Mouse (Mus musculus) stomach, embryonic 16.5 days (tissue): ENCODE data around the gene Plcl1. TPM values are rescaled to one million over a fixed set of nuclear protein-coding genes. Genes with fewer than 3 reads are reported as not detected.

ENCODE experiments used
- ATAC-seq: fragments of 200-750 bp; cut with Nextera tagmentation; 2 replicates; pipeline ENCODE4 v1.8.0; 2017; ENCODE audit warnings: moderate number of reproducible peaks, moderate TSS enrichment; ENCODE audit not compliant: insufficient read depth, low FRiP score
- H3K27ac ChIP-seq: fragments of 300-500 bp; sonication (generic); 2 replicates; pipeline ENCODE4 v1.5.1; 2014; ENCODE audit warnings: low read length
- H3K27me3 ChIP-seq: fragments of 300-500 bp; sonication (generic); 2 replicates; pipeline ENCODE4 v1.6.1; 2014; ENCODE audit warnings: low read length, control low read depth, mixed read lengths; ENCODE audit not compliant: control insufficient read depth, insufficient read depth
- H3K36me3 ChIP-seq: fragments of 300-500 bp; sonication (generic); 2 replicates; pipeline ENCODE4 v1.6.1; 2014; ENCODE audit warnings: low read length; ENCODE audit not compliant: control insufficient read depth, insufficient read depth
- H3K4me1 ChIP-seq: fragments of 300-500 bp; sonication (generic); 2 replicates; pipeline ENCODE4 v1.6.1; 2014; ENCODE audit warnings: low read length, control low read depth, mixed read lengths; ENCODE audit not compliant: control insufficient read depth, insufficient read depth
- H3K4me2 ChIP-seq: fragments of 300-500 bp; sonication (generic); 2 replicates; pipeline ENCODE4 v1.6.1; 2014; ENCODE audit warnings: low read depth, low read length, mixed read lengths
- H3K4me3 ChIP-seq: fragments of 300-500 bp; sonication (generic); replicated peaks from 2 replicates; pipeline ENCODE4 v1.5.1; 2014; ENCODE audit warnings: mild to moderate bottlenecking, low read length
- H3K9ac ChIP-seq: fragments of 300-500 bp; sonication (generic); 2 replicates; pipeline ENCODE4 v1.6.1; 2014; ENCODE audit warnings: low read length
- H3K9me3 ChIP-seq: fragments of 300-500 bp; sonication (generic); replicated peaks from 2 replicates; pipeline ENCODE4 v1.6.1; 2016; ENCODE audit warnings: low read length, control low read depth; ENCODE audit not compliant: control insufficient read depth
- WGBS: fragments of 180-500 bp; shearing (Covaris S2); extraction: QIAGEN DNeasy Blood & Tissue Kit; methylation state at CpG from one replicate; pipeline ENCODE4 v1.1.7; 2014; 5-methylcytosine and 5-hydroxymethylcytosine counted together
- polyA plus RNA-seq: library from polyadenylated mRNA; unstranded; fragments of >200 nt; fragmentation: Nextera tagmentation; extraction: Ambion mirVana; gene quantifications from 2 replicates; pipeline ENCODE4 v1.2.1, GENCODE M21; 2015

Plcl1 gene
- polyA plus RNA-seq, 1 experiment from 2014 or later = 1.9 TPM

DNA sequence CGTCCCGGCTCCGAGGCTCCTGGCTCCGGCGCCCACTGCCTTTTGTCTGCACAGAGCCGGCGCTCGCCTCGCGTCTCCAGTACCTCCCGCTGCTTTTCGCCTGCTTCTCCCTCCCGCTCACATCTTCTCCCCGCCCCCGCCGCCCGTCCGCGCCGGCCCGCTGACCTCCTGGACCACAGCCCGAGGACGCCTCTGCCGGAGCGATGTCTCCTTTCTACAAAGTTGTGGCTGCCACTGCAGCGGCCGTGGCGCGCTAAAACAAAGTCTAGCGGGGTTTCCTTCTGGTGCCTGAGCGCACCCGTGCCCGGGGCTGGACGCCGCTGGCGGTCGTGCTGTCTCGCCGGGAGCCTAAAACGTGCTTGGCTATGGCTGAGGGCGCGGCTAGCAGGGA, 297 bp downstream of the Plcl1 start:
- Histone ChIP-seq H3K4me1 (0 out of 2 replicates have a peak, but pooled peaks cover 2% of the 10 kb centered on the region), H3K4me2 (peak overlapping the region; percentile 95), H3K36me3 (no peaks in the 10 kb centered on the region), H3K27me3 (no peaks in the 10 kb centered on the region), H3K4me3 (peak overlapping the region; percentile 87), H3K9ac (peak overlapping the region; percentile 82), H3K27ac (peak overlapping the region; percentile 74), H3K9me3 (no peaks in the 10 kb centered on the region)
- WGBS = under 1% methylated on average over 42 of the region's 42 CpGs
- ATAC-seq = peak; percentile 51; the same call in 1 of the 2 replicates

GRCm38 (mm10) chr1:55406531-55407375, 1.0 kb downstream of the Plcl1 start:
- H3K36me3 ChIP-seq = no peaks in the 10 kb centered on the region
- ATAC-seq = no peak
- no peaks in the 10 kb centered on the region for H3K9me3 ChIP-seq
- H3K27me3 ChIP-seq = no peaks in the 10 kb centered on the region
- WGBS = 3% methylated on average over 35 of the region's 35 CpGs
- peak overlapping the region; percentile 74 for H3K27ac ChIP-seq
- 0 out of 2 replicates have a peak, but pooled peaks cover 2% of the 10 kb centered on the region for H3K4me1 ChIP-seq
- H3K9ac ChIP-seq = peak overlapping the region; percentile 82
- H3K4me3 ChIP-seq = peak overlapping the region; percentile 87
- H3K4me2 ChIP-seq = peak overlapping the region; percentile 95

DNA sequence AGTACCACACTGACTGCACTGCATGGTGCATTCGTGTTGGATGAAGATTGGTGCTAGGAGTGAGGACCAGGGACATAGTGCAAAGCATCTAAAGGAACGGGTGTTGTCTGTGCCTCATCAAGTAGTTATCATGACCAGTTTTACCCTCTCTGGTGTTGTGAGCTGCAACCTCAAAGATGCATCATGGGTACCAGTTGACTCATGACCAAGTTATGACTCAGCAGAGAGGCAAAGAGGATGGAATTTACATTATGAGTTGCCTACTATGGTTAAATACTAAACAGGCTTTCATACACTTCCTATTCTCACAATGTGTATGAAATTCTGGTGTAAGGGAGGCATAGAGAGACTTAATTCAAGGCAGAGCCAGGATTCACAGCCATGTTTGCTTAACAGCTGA, 4.9 kb downstream of the Plcl1 start:
- H3K4me2 ChIP-seq = no peak overlapping the region
- no peak overlapping the region for H3K4me3 ChIP-seq
- H3K9me3 ChIP-seq = no peaks in the 10 kb centered on the region
- WGBS = 81% methylated on average over 2 of the region's 2 CpGs
- H3K9ac ChIP-seq = no peak overlapping the region
- H3K27ac ChIP-seq = no peak overlapping the region
- no peak for ATAC-seq
- H3K4me1 ChIP-seq = 0 out of 2 replicates have a peak, but pooled peaks cover 2% of the 10 kb centered on the region
- no peaks in the 10 kb centered on the region for H3K36me3 ChIP-seq
- no peaks in the 10 kb centered on the region for H3K27me3 ChIP-seq

GRCm38 (mm10) chr1:55411079-55411478, 5.4 kb downstream of the Plcl1 start:
- H3K4me2 ChIP-seq = no peak overlapping the region
- no peaks in the 10 kb centered on the region for H3K27me3 ChIP-seq
- H3K27ac ChIP-seq = no peak overlapping the region
- ATAC-seq = no peak
- no peaks in the 10 kb centered on the region for H3K36me3 ChIP-seq
- no peak overlapping the region for H3K9ac ChIP-seq
- H3K4me3 ChIP-seq = no peak overlapping the region
- H3K9me3 ChIP-seq = no peaks in the 10 kb centered on the region
- 83% methylated on average over 2 of the region's 2 CpGs for WGBS
- H3K4me1 ChIP-seq = 0 out of 2 replicates have a peak, but pooled peaks cover 2% of the 10 kb centered on the region

GRCm38 (mm10) chr1:55412569-55412968, 6.8 kb downstream of the Plcl1 start:
- Histone ChIP-seq H3K36me3 (no peaks in the 10 kb centered on the region), H3K9ac (no peak overlapping the region), H3K9me3 (no peaks in the 10 kb centered on the region), H3K4me3 (no peak overlapping the region), H3K4me1 (0 out of 2 replicates have a peak, but pooled peaks cover under 1% of the 10 kb centered on the region), H3K4me2 (no peak overlapping the region), H3K27me3 (no peaks in the 10 kb centered on the region), H3K27ac (no peak overlapping the region)
- WGBS = 53% methylated on average over 6 of the region's 6 CpGs
- ATAC-seq = no peak

- H3K9me3 ChIP-seq = no peaks in the 10 kb centered on the region
- no peaks in the 10 kb centered on the region for H3K4me1 ChIP-seq
- H3K27ac ChIP-seq = no peak overlapping the region
- H3K27me3 ChIP-seq = no peaks in the 10 kb centered on the region
- no peak overlapping the region for H3K4me3 ChIP-seq
- WGBS = 82% methylated on average over 1 of the region's 1 CpGs
- no peak overlapping the region for H3K9ac ChIP-seq
- no peak overlapping the region for H3K4me2 ChIP-seq
- no peaks in the 10 kb centered on the region for H3K36me3 ChIP-seq
- ATAC-seq = no peak
These were observed 7.8 kb downstream of the Plcl1 start for GRCm38 (mm10) chr1:55413534-55413933.

DNA sequence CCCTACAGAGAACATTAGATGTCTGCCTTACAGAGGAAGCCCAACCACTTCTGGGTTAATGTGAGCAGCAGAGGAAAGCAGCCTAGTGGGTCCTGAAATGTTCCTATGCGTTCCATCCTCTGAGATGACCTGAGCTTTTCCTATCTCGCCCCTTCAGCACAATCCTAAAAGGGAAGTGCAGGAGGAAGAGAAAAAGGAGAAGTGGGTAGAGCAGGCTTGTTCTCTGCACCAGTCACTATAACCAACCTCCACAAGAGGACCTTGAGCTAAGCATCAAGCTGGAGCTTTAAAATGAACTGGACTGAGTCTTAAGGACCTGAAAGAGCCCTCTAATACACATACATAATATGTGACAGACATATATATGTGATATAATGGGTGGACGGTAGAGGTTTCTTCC, 13.2 kb downstream of the Plcl1 start:
- H3K27ac ChIP-seq = no peak overlapping the region
- no peaks in the 10 kb centered on the region for H3K36me3 ChIP-seq
- H3K9me3 ChIP-seq = no peaks in the 10 kb centered on the region
- 76% methylated on average over 3 of the region's 3 CpGs for WGBS
- no peaks in the 10 kb centered on the region for H3K27me3 ChIP-seq
- no peaks in the 10 kb centered on the region for H3K4me1 ChIP-seq
- H3K4me3 ChIP-seq = no peak overlapping the region
- no peak overlapping the region for H3K9ac ChIP-seq
- no peak for ATAC-seq
- no peak overlapping the region for H3K4me2 ChIP-seq

- H3K36me3 ChIP-seq = no peaks in the 10 kb centered on the region
- no peak overlapping the region for H3K4me3 ChIP-seq
- H3K9ac ChIP-seq = no peak overlapping the region
- no peak overlapping the region for H3K27ac ChIP-seq
- H3K27me3 ChIP-seq = no peaks in the 10 kb centered on the region
- no peak overlapping the region for H3K4me2 ChIP-seq
- ATAC-seq = no peak
- 59% methylated on average over 2 of the region's 2 CpGs for WGBS
- no peaks in the 10 kb centered on the region for H3K4me1 ChIP-seq
- no peaks in the 10 kb centered on the region for H3K9me3 ChIP-seq
These were observed 21.9 kb downstream of the Plcl1 start for GRCm38 (mm10) chr1:55427607-55428006.

DNA sequence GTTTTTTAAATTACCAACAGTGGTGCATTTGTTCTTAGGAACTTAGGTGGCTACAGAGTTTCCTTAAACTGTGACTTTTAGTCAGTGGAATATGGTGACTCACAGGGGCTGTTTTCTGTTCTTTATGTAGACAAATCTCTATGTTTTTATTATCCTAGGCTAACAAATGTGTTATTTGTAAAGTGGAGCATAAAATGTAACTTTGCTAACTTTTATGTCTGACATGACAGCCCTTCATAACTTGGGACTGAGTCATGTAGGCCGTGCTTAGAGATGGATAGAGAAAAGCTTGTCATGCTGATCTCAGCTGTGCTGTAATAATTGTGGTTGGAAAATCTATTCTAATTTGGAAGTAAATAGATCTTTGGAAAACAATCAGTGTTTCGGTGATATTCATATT, 23.3 kb downstream of the Plcl1 start:
- H3K36me3 ChIP-seq = no peaks in the 10 kb centered on the region
- H3K27me3 ChIP-seq = no peaks in the 10 kb centered on the region
- no peak overlapping the region for H3K9ac ChIP-seq
- H3K4me1 ChIP-seq = 0 out of 2 replicates have a peak, but pooled peaks cover 4% of the 10 kb centered on the region
- H3K9me3 ChIP-seq = no peaks in the 10 kb centered on the region
- ATAC-seq = no peak
- no peak overlapping the region for H3K4me3 ChIP-seq
- WGBS = 81% methylated on average over 2 of the region's 2 CpGs
- no peak overlapping the region for H3K27ac ChIP-seq
- H3K4me2 ChIP-seq = no peak overlapping the region
